Mouse (Mus musculus) 416B (cell line): ENCODE data around the gene Slc9a3r2.

Experiments
- DNase-seq: peaks from one replicate; pipeline ENCODE4 v3.0.0; 2011; ENCODE audit warnings: low read depth

Slc9a3r2 gene

DNA sequence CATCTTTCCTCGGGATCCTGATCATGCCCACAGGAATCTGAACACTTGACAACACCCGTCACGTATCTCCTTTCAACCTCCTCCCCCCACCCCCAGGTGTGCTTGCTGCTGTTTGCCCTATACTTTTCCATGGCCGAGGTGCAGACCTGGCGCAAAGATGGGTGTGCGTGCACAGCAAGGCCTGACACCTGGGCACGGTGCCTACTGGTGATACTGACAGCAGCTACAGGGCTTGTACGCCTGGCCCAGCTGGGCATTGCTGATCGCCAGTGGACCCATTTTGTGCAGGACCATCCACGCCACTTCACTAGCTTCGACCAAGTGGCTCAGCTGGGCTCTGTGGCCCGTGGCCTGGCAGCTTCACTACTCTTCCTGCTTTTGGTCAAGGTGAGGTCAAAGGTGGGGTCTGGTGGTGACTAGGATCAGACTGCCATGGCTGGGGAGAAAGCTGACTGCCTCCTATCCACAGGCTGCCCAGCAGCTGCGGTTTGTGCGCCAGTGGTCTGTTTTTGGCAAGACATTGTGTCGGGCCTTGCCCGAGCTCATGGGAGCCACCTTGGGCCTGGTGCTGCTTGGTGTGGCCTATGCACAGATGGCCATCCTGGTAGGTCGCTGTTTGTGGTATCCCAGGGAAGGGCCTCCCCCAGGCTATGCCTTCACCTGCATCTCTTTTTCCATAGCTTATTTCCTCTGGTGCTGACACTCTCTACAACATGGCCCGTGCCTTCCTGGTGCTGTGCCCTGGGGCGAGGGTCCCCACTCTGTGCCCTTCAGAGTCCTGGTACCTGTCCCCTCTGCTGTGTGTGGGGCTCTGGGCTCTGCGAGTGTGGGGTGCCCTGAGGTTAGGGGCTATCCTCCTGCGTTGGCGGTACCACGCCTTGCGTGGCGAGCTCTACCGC, 55.9 kb downstream of the Slc9a3r2 start:
- no peak for DNase-seq

DNA sequence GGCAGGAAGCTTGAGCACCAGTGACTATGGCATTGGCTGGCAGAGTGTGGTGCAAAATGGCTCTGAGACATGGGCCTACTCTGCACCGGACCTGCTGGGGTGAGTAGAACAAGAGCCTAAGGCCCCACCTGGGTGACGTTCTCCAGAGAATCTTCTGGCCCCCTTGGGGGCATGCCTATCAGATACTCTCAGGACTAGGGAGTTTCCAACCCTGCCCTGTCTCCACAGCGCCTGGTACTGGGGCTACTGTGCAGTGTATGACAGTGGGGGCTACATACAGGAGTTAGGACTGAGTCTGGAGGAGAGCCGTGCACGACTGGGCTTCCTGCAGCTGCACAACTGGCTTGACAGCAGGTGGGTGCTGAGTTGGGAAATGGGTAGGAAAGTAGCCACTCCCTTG, 56.9 kb downstream of the Slc9a3r2 start:
- no peak for DNase-seq

DNA sequence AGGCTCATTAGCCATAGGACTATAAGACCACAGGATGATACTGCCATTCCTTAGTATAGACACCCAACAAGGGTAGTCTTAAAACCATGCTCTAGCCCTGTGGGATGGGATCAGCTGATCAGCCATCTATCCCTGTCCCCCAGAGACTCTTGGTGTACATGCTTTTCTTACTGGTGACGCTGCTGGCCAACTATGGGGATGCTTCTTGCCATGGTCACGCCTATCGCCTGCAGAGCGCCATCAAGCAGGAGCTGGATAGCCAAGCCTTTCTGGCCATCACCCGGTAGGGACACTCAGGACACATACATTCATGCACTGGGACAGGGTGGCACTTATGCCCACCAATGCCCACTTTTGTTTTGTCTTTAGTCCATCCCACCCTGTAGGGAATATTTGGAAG, 58.4 kb downstream of the Slc9a3r2 start:
- DNase-seq: no peak

DNA sequence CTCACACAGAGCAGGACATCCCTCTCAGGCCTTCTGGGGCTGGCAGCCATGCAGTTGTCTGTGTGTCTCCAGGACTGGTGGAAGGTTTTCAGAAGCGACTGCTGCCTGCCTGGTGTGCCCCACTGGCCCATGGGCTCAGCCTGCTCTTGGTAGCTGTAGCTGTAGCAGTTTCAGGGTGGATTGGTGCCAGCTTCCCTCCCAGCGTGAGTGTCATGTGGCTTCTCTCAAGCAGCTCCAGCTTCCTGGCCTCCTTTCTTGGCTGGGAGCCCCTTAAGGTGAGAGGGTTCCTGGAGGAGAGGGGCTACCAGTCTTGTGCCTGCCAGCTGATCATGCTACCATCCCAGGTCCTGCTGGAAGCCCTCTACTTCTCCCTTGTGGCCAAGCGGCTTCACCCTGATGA, 59.2 kb downstream of the Slc9a3r2 start:
- DNase-seq: no peak
